Mouse (Mus musculus) MEL (cell line): ENCODE measurements around the gene Ncln. TPM values are rescaled to one million over a fixed set of nuclear protein-coding genes. Genes with fewer than 3 reads are reported as not detected.

Experiments
- DNase-seq: peaks from one replicate; pipeline ENCODE4 v3.0.0; 2011; ENCODE audit warnings: low read depth, low spot score
- H3K27ac ChIP-seq: 2 replicates; pipeline ENCODE4 v1.5.1; 2012; ENCODE audit warnings: low read depth, mild to moderate bottlenecking, control low read depth, low read length, moderate library complexity; ENCODE audit not compliant: control insufficient read depth
- H3K27me3 ChIP-seq, 2 experiments: fragments of 150-350 bp in 1 of 2; sonication (generic) in 1 of 2; 2 replicates each; pipeline ENCODE4 v1.6.1; 2012; ENCODE audit warnings: low read length in 2 of 2, mild to moderate bottlenecking in 2 of 2, improper control_type of control experiment in 1 of 2, moderate library complexity in 1 of 2; ENCODE audit not compliant: insufficient read depth in 2 of 2, control insufficient read depth in 1 of 2
- H3K36me3 ChIP-seq, 2 experiments: 2 replicates each; pipeline ENCODE4 v1.6.1; 2012 to 2014; ENCODE audit warnings: low read length in 2 of 2, improper control_type of control experiment in 1 of 2, inconsistent platforms in 1 of 2, mild to moderate bottlenecking in 1 of 2; ENCODE audit not compliant: insufficient read depth in 2 of 2, control insufficient read depth in 1 of 2
- H3K4me1 ChIP-seq, 2 experiments: fragments of 150-350 bp in 1 of 2; sonication (generic) in 1 of 2; 2 replicates each; pipeline ENCODE4 v1.6.1; 2012; ENCODE audit warnings: low read length in 2 of 2, improper control_type of control experiment in 1 of 2, mild to moderate bottlenecking in 1 of 2; ENCODE audit not compliant: insufficient read depth in 2 of 2, control insufficient read depth in 1 of 2
- H3K4me3 ChIP-seq, 2 experiments: fragments of 150-350 bp in 1 of 2; sonication (generic) in 1 of 2; 2 replicates each; pipeline ENCODE4 v1.5.1; 2012; ENCODE audit warnings: low read depth in 2 of 2, low read length in 2 of 2, mild to moderate bottlenecking in 2 of 2, moderate library complexity in 2 of 2, control low read depth in 1 of 2, improper control_type of control experiment in 1 of 2; ENCODE audit not compliant: control insufficient read depth in 1 of 2, insufficient read depth in 1 of 2
- H3K79me2 ChIP-seq: 2 replicates; pipeline ENCODE4 v1.6.1; 2012; ENCODE audit warnings: mild to moderate bottlenecking, low read length, moderate library complexity; ENCODE audit not compliant: control insufficient read depth, poor library complexity, insufficient read depth
- H3K9ac ChIP-seq: 2 replicates; pipeline ENCODE4 v1.6.1; 2012; ENCODE audit warnings: low read depth, mild to moderate bottlenecking, control low read depth, low read length, moderate library complexity; ENCODE audit not compliant: control insufficient read depth, poor library complexity, severe bottlenecking
- H3K9me3 ChIP-seq: fragments of 150-350 bp; sonication (generic); replicated peaks from 2 replicates; pipeline ENCODE4 v1.6.1; 2012; ENCODE audit warnings: mild to moderate bottlenecking, low read length, improper control_type of control experiment, moderate library complexity; ENCODE audit not compliant: insufficient read depth
- BHLHE40 ChIP-seq: IDR thresholded peaks from 2 replicates; pipeline ENCODE4 v1.6.1; 2012; ENCODE audit warnings: low read depth, mild to moderate bottlenecking, inconsistent platforms, low read length, improper control_type of control experiment, borderline replicate concordance
- CHD2 ChIP-seq: IDR thresholded peaks from 2 replicates; pipeline ENCODE4 v1.6.1; 2011; ENCODE audit warnings: low read length, improper control_type of control experiment
- CTCF ChIP-seq, 3 experiments: IDR thresholded peaks in 2 of 3; conservative IDR thresholded peaks in 1 of 3; 2 replicates each; pipeline ENCODE4 v1.5.1; 2011 to 2012; ENCODE audit warnings: low read length in 3 of 3, low read depth in 2 of 3, mild to moderate bottlenecking in 2 of 3, improper control_type of control experiment in 1 of 3, inconsistent platforms in 1 of 3, mixed read lengths in 1 of 3, moderate library complexity in 1 of 3; ENCODE audit not compliant: control insufficient read depth in 1 of 3, insufficient read depth in 1 of 3, poor library complexity in 1 of 3, severe bottlenecking in 1 of 3
- GABPA ChIP-seq: IDR thresholded peaks from 2 replicates; pipeline ENCODE4 v1.6.1; 2012; ENCODE audit warnings: low read depth, mild to moderate bottlenecking, inconsistent platforms, low read length, improper control_type of control experiment, moderate library complexity
- GATA1 ChIP-seq: IDR thresholded peaks from 2 replicates; pipeline ENCODE4 v1.6.1; 2011; ENCODE audit warnings: low read depth, low read length, improper control_type of control experiment
- HCFC1 ChIP-seq: IDR thresholded peaks from 2 replicates; pipeline ENCODE4 v1.6.1; 2012; ENCODE audit warnings: low read depth, mild to moderate bottlenecking, inconsistent platforms, low read length, improper control_type of control experiment, moderate library complexity
- JUND ChIP-seq: IDR thresholded peaks from 2 replicates; pipeline ENCODE4 v1.6.1; 2011; ENCODE audit warnings: low read depth, mild to moderate bottlenecking, improper control_type of control experiment, low read length
- KAT2A ChIP-seq: conservative IDR thresholded peaks from 2 replicates; pipeline ENCODE4 v1.6.1; 2012; ENCODE audit warnings: low read depth, low read length, improper control_type of control experiment, inconsistent platforms
- MAFK ChIP-seq: IDR thresholded peaks from 2 replicates; pipeline ENCODE4 v1.6.1; 2011; ENCODE audit warnings: low read depth, mild to moderate bottlenecking, low read length, improper control_type of control experiment, borderline replicate concordance
- MAX ChIP-seq: IDR thresholded peaks from 2 replicates; pipeline ENCODE4 v1.6.1; 2011; ENCODE audit warnings: low read length, improper control_type of control experiment
- MYB ChIP-seq: IDR thresholded peaks from 2 replicates; pipeline ENCODE4 v1.6.1; 2011; ENCODE audit warnings: mild to moderate bottlenecking, low read depth, low read length, improper control_type of control experiment
- NRF1 ChIP-seq: IDR thresholded peaks from 2 replicates; pipeline ENCODE4 v1.6.1; 2014; ENCODE audit warnings: low read depth, mild to moderate bottlenecking, inconsistent platforms, low read length, improper control_type of control experiment, moderate library complexity; ENCODE audit not compliant: poor library complexity, insufficient read depth, severe bottlenecking
- POLR2A ChIP-seq, 2 experiments: IDR thresholded peaks; 2 replicates each; pipeline ENCODE4 v1.6.1; 2011 to 2012; ENCODE audit warnings: low read length in 2 of 2, mild to moderate bottlenecking in 2 of 2, control low read depth in 1 of 2, improper control_type of control experiment in 1 of 2, low read depth in 1 of 2, moderate library complexity in 1 of 2; ENCODE audit not compliant: control insufficient read depth in 1 of 2, insufficient read depth in 1 of 2, poor library complexity in 1 of 2
- POLR2AphosphoS2 ChIP-seq: IDR thresholded peaks from 2 replicates; pipeline ENCODE4 v1.6.1; 2011; ENCODE audit warnings: low read length, improper control_type of control experiment
- POLR2AphosphoS5 ChIP-seq: IDR thresholded peaks from 2 replicates; pipeline ENCODE4 v1.6.1; 2012; ENCODE audit warnings: low read depth, borderline replicate concordance, mild to moderate bottlenecking, inconsistent platforms, low read length, moderate library complexity, mixed read lengths
- RAD21 ChIP-seq: IDR thresholded peaks from 2 replicates; pipeline ENCODE4 v1.6.1; 2011; ENCODE audit warnings: mild to moderate bottlenecking, low read depth, low read length, improper control_type of control experiment
- RCOR1 ChIP-seq: IDR thresholded peaks from 2 replicates; pipeline ENCODE4 v1.6.1; 2012; ENCODE audit warnings: low read depth, mild to moderate bottlenecking, inconsistent platforms, low read length, improper control_type of control experiment
- SIN3A ChIP-seq: IDR thresholded peaks from 2 replicates; pipeline ENCODE4 v1.6.1; 2012; ENCODE audit warnings: low read length, improper control_type of control experiment, inconsistent platforms
- SMC3 ChIP-seq: IDR thresholded peaks from 2 replicates; pipeline ENCODE4 v1.6.1; 2011; ENCODE audit warnings: low read depth, low read length, improper control_type of control experiment
- TCF12 ChIP-seq: IDR thresholded peaks from 2 replicates; pipeline ENCODE4 v1.6.1; 2014; ENCODE audit warnings: low read depth, mild to moderate bottlenecking, inconsistent platforms, low read length, improper control_type of control experiment, moderate library complexity
- UBTF ChIP-seq: IDR thresholded peaks from 2 replicates; pipeline ENCODE4 v1.6.1; 2012; ENCODE audit warnings: low read depth, mild to moderate bottlenecking, inconsistent platforms, low read length, improper control_type of control experiment, moderate library complexity, borderline replicate concordance; ENCODE audit not compliant: insufficient read depth
- USF2 ChIP-seq, 2 experiments: IDR thresholded peaks; 2 replicates each; pipeline ENCODE4 v1.6.1; 2011 to 2012; ENCODE audit warnings: improper control_type of control experiment in 2 of 2, low read length in 2 of 2, borderline replicate concordance in 1 of 2, inconsistent platforms in 1 of 2, low read depth in 1 of 2, mild to moderate bottlenecking in 1 of 2; ENCODE audit not compliant: insufficient read depth in 1 of 2
- ZC3H11A ChIP-seq: IDR thresholded peaks from 2 replicates; pipeline ENCODE4 v1.6.1; 2012; ENCODE audit warnings: low read depth, mild to moderate bottlenecking, inconsistent platforms, low read length, improper control_type of control experiment
- ZMIZ1 ChIP-seq: IDR thresholded peaks from 2 replicates; pipeline ENCODE4 v1.6.1; 2012; ENCODE audit warnings: low read depth, mild to moderate bottlenecking, inconsistent platforms, low read length, improper control_type of control experiment, moderate library complexity
- polyA plus RNA-seq, 2 experiments: library from polyadenylated mRNA; stranded (reverse) in 1 of 2; unstranded in 1 of 2; fragments of >175 nt in 1 of 2; fragments of >200 nt in 1 of 2; gene quantifications; 2 replicates each; pipeline versions ENCODE4 v1.2.1 to v1.2.4; 2012; ENCODE audit warnings: low replicate concordance in 2 of 2, low read depth in 1 of 2; ENCODE audit not compliant: insufficient read length in 2 of 2, insufficient read depth in 1 of 2, missing spikeins in 1 of 2
- total RNA-seq: library from RNA; depleted of rRNA; stranded (reverse); fragments of 300-350 nt; gene quantifications from 2 replicates; pipeline ENCODE4 v1.2.3, GENCODE M21; 2012

The Ncln gene
- total and polyA plus RNA-seq, 3 experiments = 136 to 276 (median 215) TPM

- H3K36me3 ChIP-seq = peaks cover 0 to 7% of the 10 kb centered on the region in 2 experiments; a peak in 3 of 4 replicates
- H3K27ac ChIP-seq = no peak overlapping the region
- H3K4me1 ChIP-seq = peaks cover 0 to 20% of the 10 kb centered on the region in 2 experiments; a peak in 3 of 4 replicates
- no peaks in the 10 kb centered on the region for H3K79me2 ChIP-seq
- H3K4me3 ChIP-seq = no peak overlapping the region
- H3K27me3 ChIP-seq = no peaks in the 10 kb centered on the region
- no peaks in the 10 kb centered on the region for H3K9me3 ChIP-seq
- TF ChIP-seq KAT2A = no peak
- no peak for TF ChIP-seq MAX
- no peak for TF ChIP-seq SIN3A
- no peak for TF ChIP-seq BHLHE40
- TF ChIP-seq ZMIZ1 = no peak
- peak; percentile 67 for TF ChIP-seq SMC3
- no peak for TF ChIP-seq JUND
- no peak for TF ChIP-seq TCF12
- TF ChIP-seq ZC3H11A = peak; percentile 19; the same call in 1 of the 2 replicates
- no peak for TF ChIP-seq USF2 (IDR thresholded peaks at IDR 0.05; ENCODE audit: borderline replicate concordance in 1 of 2, insufficient read depth in 1 of 2, low read depth in 1 of 2, low read length in 2 of 2)
- no peak for TF ChIP-seq UBTF
- TF ChIP-seq MYB = no peak
- TF ChIP-seq RCOR1 = no peak
- peak; percentile 36 for TF ChIP-seq RAD21
- no peak for TF ChIP-seq CHD2
- peak; percentile 70 to 88 (median 78) for TF ChIP-seq CTCF (IDR thresholded peaks at IDR 0.05 in 2 of 3, conservative IDR thresholded peaks at IDR 0.05 in 1 of 3; ENCODE audit: control insufficient read depth in 1 of 3, insufficient read depth in 1 of 3, low read depth in 2 of 3, low read length in 3 of 3, poor library complexity in 1 of 3, severe bottlenecking in 1 of 3)
- no peak for TF ChIP-seq GATA1
- TF ChIP-seq, all 39 proteins: peak for 4
- no peak overlapping the region for H3K9ac ChIP-seq
- peak; percentile 55 for DNase-seq
Measured at GRCm38 (mm10) chr10:81502658-81503057, 6.5 kb upstream of the Ncln start.

- TF ChIP-seq POLR2A (IDR thresholded peaks at IDR 0.05; ENCODE audit: control insufficient read depth in 1 of 2, insufficient read depth in 1 of 2, low read depth in 1 of 2, low read length in 2 of 2, poor library complexity in 1 of 2) (no peak), POLR2AphosphoS5 (no peak), USF2 (IDR thresholded peaks at IDR 0.05; ENCODE audit: borderline replicate concordance in 1 of 2, insufficient read depth in 1 of 2, low read depth in 1 of 2, low read length in 2 of 2) (no peak), SIN3A (no peak), POLR2AphosphoS2 (no peak), CTCF (IDR thresholded peaks at IDR 0.05 in 2 of 3, conservative IDR thresholded peaks at IDR 0.05 in 1 of 3; ENCODE audit: control insufficient read depth in 1 of 3, insufficient read depth in 1 of 3, low read depth in 2 of 3, low read length in 3 of 3, poor library complexity in 1 of 3, severe bottlenecking in 1 of 3) (no peak), JUND (no peak), GABPA (no peak), HCFC1 (no peak), MAX (no peak), NRF1 (no peak), ZC3H11A (no peak), SMC3 (no peak), MAFK (no peak), RAD21 (no peak), GATA1 (no peak), BHLHE40 (no peak), RCOR1 (no peak)
- TF ChIP-seq, all 39 proteins: peak for 0
- H3K27ac ChIP-seq = no peak overlapping the region
- H3K4me3 ChIP-seq = no peak overlapping the region
- no peak for DNase-seq
- no peak overlapping the region for H3K9ac ChIP-seq
- H3K4me1 ChIP-seq = peaks cover 0 to 20% of the 10 kb centered on the region in 2 experiments; a peak in 3 of 4 replicates
- H3K27me3 ChIP-seq = no peaks in the 10 kb centered on the region
- no peaks in the 10 kb centered on the region for H3K9me3 ChIP-seq
- H3K79me2 ChIP-seq = no peaks in the 10 kb centered on the region; the same call in 1 of the 2 replicates
- peaks cover 0 to 7% of the 10 kb centered on the region in 2 experiments; a peak in 3 of 4 replicates for H3K36me3 ChIP-seq
Measured at GRCm38 (mm10) chr10:81501863-81502262, 5.7 kb upstream of the Ncln start.
